Mouse (Mus musculus): ENCODE measurements at regions not wholly inside any gene's neighbourhood (a gene's known extent, or its start where the extent isn't known, plus 50 kb on each side); places are given as distances from the start of the nearest gene placed in this dataset.
A peak's percentile ranks its signal among the peaks of the same experiment; 100 is the strongest.

DNA sequence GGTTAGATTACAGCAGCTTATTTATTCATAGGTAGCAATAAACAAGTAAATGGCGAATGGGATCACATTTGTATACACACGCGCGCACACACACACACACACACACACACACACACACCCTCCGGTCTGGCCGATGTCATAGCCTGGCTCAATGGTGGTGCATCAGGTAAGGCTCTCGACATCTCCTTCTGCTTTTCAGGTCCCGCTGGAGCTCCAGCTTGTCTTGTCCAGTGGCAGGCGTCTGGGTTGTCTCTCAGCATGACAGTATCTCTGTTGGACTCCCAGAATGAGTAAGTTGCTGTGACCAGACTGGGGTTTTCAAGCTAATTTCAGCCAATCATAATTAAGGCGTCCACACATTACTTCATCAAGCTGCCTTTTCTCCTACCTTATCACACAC is 131.8 kb downstream of the 1810013L24Rik start:
- no peaks in the 10 kb centered on the region for H3K27me3 ChIP-seq
- no peak overlapping the region for H3K27ac ChIP-seq
- no peak overlapping the region for H3K4me3 ChIP-seq
- no peak overlapping the region for H3K9ac ChIP-seq
- H3K36me3 ChIP-seq, result no peaks in the 10 kb centered on the region
- WGBS, result 62% methylated on average over 10 of the region's 10 CpGs
- no peak overlapping the region for H3K4me2 ChIP-seq
- ATAC-seq (ENCODE audit: borderline replicate concordance, extremely low read depth, low FRiP score, low TSS enrichment), result no peak
- no peaks in the 10 kb centered on the region for H3K4me1 ChIP-seq
- H3K9me3 ChIP-seq, result no peaks in the 10 kb centered on the region

DNA sequence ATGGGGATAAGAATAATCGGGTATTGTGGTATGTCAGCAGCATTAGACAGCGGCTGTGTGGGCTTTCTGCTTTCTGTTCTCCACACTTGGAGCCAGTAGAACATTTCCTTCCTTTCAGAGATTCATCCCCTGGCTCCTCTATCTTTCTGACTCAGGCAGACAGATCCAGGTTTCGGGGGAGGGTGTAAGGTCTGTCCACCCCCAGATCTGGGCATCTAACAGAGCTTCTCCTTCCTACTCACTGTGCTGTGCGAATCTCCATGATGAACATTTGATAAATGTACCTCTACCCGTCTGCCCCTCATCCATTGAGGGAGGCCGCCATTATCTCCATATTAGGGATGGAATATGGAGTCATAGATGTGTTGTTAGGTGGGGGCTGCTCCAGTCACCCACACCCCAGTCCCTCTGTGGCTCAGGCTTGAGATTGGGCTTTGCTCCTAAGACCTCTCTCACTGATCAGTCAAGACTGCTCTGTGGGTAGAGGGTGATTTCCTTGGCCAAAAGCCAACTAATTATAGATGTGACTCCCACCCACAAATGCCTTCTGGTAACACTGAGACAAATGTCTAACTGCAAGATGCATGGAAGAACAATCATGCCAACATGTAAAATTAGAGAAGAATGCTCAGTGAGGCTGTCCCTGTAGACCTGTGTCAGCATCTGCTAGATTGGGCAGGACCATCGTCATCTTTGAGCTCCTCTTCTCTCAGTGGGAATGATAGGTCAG is 163.8 kb downstream of the 1810013L24Rik start:
- no peaks in the 10 kb centered on the region for H3K27me3 ChIP-seq
- no peak overlapping the region for H3K4me3 ChIP-seq
- no peak overlapping the region for H3K9ac ChIP-seq
- no peaks in the 10 kb centered on the region for H3K36me3 ChIP-seq
- H3K4me1 ChIP-seq, result no peaks in the 10 kb centered on the region
- no peak overlapping the region for H3K27ac ChIP-seq
- 74% methylated on average over 7 of the region's 7 CpGs for WGBS
- ATAC-seq (ENCODE audit: borderline replicate concordance, extremely low read depth, low FRiP score, low TSS enrichment), result no peak
- no peaks in the 10 kb centered on the region for H3K9me3 ChIP-seq
- H3K4me2 ChIP-seq, result no peak overlapping the region

GRCm38 (mm10) chr16:8994521-8994920 is 164.6 kb downstream of the 1810013L24Rik start:
- WGBS, result 90% methylated on average over 1 of the region's 1 CpGs
- H3K9ac ChIP-seq, result no peak overlapping the region
- H3K4me2 ChIP-seq, result no peak overlapping the region
- H3K9me3 ChIP-seq, result no peaks in the 10 kb centered on the region
- no peak overlapping the region for H3K27ac ChIP-seq
- no peaks in the 10 kb centered on the region for H3K27me3 ChIP-seq
- H3K4me3 ChIP-seq, result no peak overlapping the region
- H3K4me1 ChIP-seq, result no peaks in the 10 kb centered on the region
- no peaks in the 10 kb centered on the region for H3K36me3 ChIP-seq
- ATAC-seq (ENCODE audit: borderline replicate concordance, extremely low read depth, low FRiP score, low TSS enrichment), result no peak

GRCm38 (mm10) chr16:8997250-8997649 is 167.3 kb downstream of the 1810013L24Rik start:
- Histone ChIP-seq H3K4me2 (no peak overlapping the region), H3K27me3 (no peaks in the 10 kb centered on the region), H3K9me3 (no peaks in the 10 kb centered on the region), H3K4me1 (no peaks in the 10 kb centered on the region), H3K27ac (no peak overlapping the region), H3K4me3 (no peak overlapping the region), H3K9ac (no peak overlapping the region), H3K36me3 (no peaks in the 10 kb centered on the region)
- no peak for ATAC-seq (ENCODE audit: borderline replicate concordance, extremely low read depth, low FRiP score, low TSS enrichment)
- WGBS, result 72% methylated on average over 5 of the region's 5 CpGs

- no peak overlapping the region for H3K27ac ChIP-seq
- no peak overlapping the region for H3K4me2 ChIP-seq
- H3K9me3 ChIP-seq, result no peaks in the 10 kb centered on the region
- no peaks in the 10 kb centered on the region for H3K27me3 ChIP-seq
- no peak overlapping the region for H3K9ac ChIP-seq
- 27% methylated on average over 6 of the region's 6 CpGs for WGBS
- H3K4me1 ChIP-seq, result no peaks in the 10 kb centered on the region
- H3K4me3 ChIP-seq, result no peak overlapping the region
- peak; percentile 27; the same call in 1 of the 2 replicates for ATAC-seq (ENCODE audit: borderline replicate concordance, extremely low read depth, low FRiP score, low TSS enrichment)
- H3K36me3 ChIP-seq, result no peaks in the 10 kb centered on the region
These were observed 174.1 kb downstream of the 1810013L24Rik start for GRCm38 (mm10) chr16:9004012-9004411.

GRCm38 (mm10) chr16:9005933-9006332 is 176.0 kb downstream of the 1810013L24Rik start:
- no peaks in the 10 kb centered on the region for H3K36me3 ChIP-seq
- no peak overlapping the region for H3K9ac ChIP-seq
- no peak overlapping the region for H3K4me3 ChIP-seq
- no peaks in the 10 kb centered on the region for H3K27me3 ChIP-seq
- ATAC-seq (ENCODE audit: borderline replicate concordance, extremely low read depth, low FRiP score, low TSS enrichment), result no peak
- H3K4me1 ChIP-seq, result no peaks in the 10 kb centered on the region
- H3K4me2 ChIP-seq, result no peak overlapping the region
- H3K9me3 ChIP-seq, result no peaks in the 10 kb centered on the region
- 29% methylated on average over 5 of the region's 5 CpGs for WGBS
- H3K27ac ChIP-seq, result no peak overlapping the region

DNA sequence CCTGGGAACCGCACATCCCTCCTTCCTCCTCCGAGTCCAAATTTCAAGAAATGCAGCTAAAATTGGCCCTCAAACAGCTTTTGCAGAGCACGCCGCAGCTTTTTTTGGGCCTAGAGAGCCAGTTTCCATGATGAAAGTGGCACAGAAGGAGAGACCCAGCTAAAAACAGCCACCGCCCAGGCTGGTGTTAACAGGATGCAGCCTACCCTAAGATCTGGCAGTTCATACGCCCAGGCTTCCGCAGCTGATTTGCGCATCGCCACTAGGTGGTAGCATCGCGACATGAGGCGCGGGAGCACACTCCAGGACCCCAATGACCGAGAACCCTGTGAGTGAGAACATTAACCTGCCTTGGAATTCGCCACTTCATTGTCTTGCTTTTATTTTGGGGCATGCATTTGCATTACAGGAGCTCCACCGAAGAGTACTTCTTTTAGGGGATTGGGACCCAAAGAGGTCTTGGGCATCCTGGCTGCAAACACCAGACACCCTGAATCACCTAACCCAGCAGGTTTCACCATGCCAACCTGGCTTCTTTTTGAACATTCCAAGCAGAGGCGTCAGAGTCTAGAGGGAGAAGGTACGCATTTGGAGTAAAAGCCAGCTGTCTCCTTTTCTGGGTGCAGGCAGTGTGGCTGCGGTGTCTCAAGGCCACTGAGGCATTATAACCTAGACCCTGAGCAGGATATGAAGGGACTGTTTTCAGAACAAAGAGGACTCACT is 179.6 kb downstream of the 1810013L24Rik start:
- no peaks in the 10 kb centered on the region for H3K36me3 ChIP-seq
- H3K9ac ChIP-seq, result no peak overlapping the region
- no peaks in the 10 kb centered on the region for H3K4me1 ChIP-seq
- no peak overlapping the region for H3K27ac ChIP-seq
- H3K4me2 ChIP-seq, result no peak overlapping the region
- H3K4me3 ChIP-seq, result no peak overlapping the region
- WGBS, result 18% methylated on average over 19 of the region's 19 CpGs
- no peaks in the 10 kb centered on the region for H3K27me3 ChIP-seq
- no peaks in the 10 kb centered on the region for H3K9me3 ChIP-seq
- peak; percentile 68; the same call in 1 of the 2 replicates for ATAC-seq (ENCODE audit: borderline replicate concordance, extremely low read depth, low FRiP score, low TSS enrichment)

- Histone ChIP-seq H3K4me3 (no peak overlapping the region), H3K9me3 (no peaks in the 10 kb centered on the region), H3K4me1 (no peaks in the 10 kb centered on the region), H3K36me3 (no peaks in the 10 kb centered on the region), H3K27ac (no peak overlapping the region), H3K9ac (no peak overlapping the region), H3K27me3 (no peaks in the 10 kb centered on the region), H3K4me2 (no peak overlapping the region)
- ATAC-seq (ENCODE audit: borderline replicate concordance, extremely low read depth, low FRiP score, low TSS enrichment), result no peak
- 54% methylated on average over 1 of the region's 1 CpGs for WGBS
These were observed 181.2 kb downstream of the 1810013L24Rik start for GRCm38 (mm10) chr16:9011077-9011476.

GRCm38 (mm10) chr16:9011691-9012090 is 181.8 kb downstream of the 1810013L24Rik start:
- no peaks in the 10 kb centered on the region for H3K4me1 ChIP-seq
- H3K4me2 ChIP-seq, result no peak overlapping the region
- no peak overlapping the region for H3K9ac ChIP-seq
- H3K4me3 ChIP-seq, result no peak overlapping the region
- 73% methylated on average over 4 of the region's 4 CpGs for WGBS
- ATAC-seq (ENCODE audit: borderline replicate concordance, extremely low read depth, low FRiP score, low TSS enrichment), result no peak
- no peak overlapping the region for H3K27ac ChIP-seq
- H3K36me3 ChIP-seq, result no peaks in the 10 kb centered on the region
- no peaks in the 10 kb centered on the region for H3K27me3 ChIP-seq
- no peaks in the 10 kb centered on the region for H3K9me3 ChIP-seq

GRCm38 (mm10) chr16:9016040-9016761 is 186.3 kb downstream of the 1810013L24Rik start:
- Histone ChIP-seq H3K4me1 (no peaks in the 10 kb centered on the region), H3K4me2 (peak overlapping the region; percentile 51), H3K36me3 (no peaks in the 10 kb centered on the region), H3K4me3 (peak overlapping the region; percentile 22), H3K9ac (no peak overlapping the region), H3K9me3 (no peaks in the 10 kb centered on the region), H3K27me3 (no peaks in the 10 kb centered on the region), H3K27ac (peak overlapping the region; percentile 66)
- 46% methylated on average over 13 of the region's 13 CpGs for WGBS
- peak; percentile 44 for ATAC-seq (ENCODE audit: borderline replicate concordance, extremely low read depth, low FRiP score, low TSS enrichment)

DNA sequence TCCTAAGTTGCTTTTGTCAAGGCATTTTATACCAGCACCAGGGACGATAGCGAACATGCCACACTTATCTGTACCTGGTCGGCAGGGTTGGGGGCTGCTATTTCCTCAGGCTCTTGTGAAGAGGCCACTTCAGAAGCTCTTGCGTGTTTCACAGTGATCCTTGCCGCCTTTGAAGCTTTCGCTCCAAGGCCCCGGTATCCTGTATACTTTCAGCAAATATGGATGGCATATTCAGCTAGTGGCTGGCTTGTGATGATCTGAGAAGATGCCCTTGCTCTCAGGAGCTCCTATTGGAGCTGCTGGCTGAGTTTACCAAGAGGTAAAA is 186.8 kb downstream of the 1810013L24Rik start:
- WGBS, result 67% methylated on average over 7 of the region's 7 CpGs
- no peak overlapping the region for H3K4me3 ChIP-seq
- peak; percentile 76 for ATAC-seq (ENCODE audit: borderline replicate concordance, extremely low read depth, low FRiP score, low TSS enrichment)
- peak overlapping the region; percentile 51; the same call in 1 of the 2 replicates for H3K4me2 ChIP-seq
- H3K9me3 ChIP-seq, result no peaks in the 10 kb centered on the region
- no peaks in the 10 kb centered on the region for H3K4me1 ChIP-seq
- no peak overlapping the region for H3K9ac ChIP-seq
- H3K27me3 ChIP-seq, result no peaks in the 10 kb centered on the region
- no peak overlapping the region for H3K27ac ChIP-seq
- no peaks in the 10 kb centered on the region for H3K36me3 ChIP-seq

DNA sequence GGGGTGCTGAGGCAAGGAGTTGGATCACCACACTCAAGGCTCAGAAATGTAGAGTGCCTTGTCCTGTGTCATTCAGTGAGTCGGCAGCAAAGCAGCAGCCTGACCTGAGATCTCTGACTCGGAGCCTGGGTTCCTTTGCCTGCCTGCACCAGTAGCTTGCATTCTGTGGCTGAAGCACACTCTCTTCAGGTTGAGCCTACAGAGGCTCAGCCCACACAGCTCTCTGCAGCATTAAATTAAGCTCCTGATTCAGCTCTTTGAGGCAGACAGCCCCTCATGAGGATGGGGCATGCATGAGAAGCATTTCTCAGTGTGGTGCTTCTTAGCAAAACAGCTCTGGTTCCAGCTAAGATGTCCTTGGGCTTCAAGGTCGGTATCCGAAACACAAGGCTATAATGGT is 200.8 kb downstream of the 1810013L24Rik start:
- Histone ChIP-seq H3K4me1 (no peaks in the 10 kb centered on the region), H3K27ac (no peak overlapping the region), H3K4me3 (no peak overlapping the region), H3K9ac (no peak overlapping the region), H3K4me2 (no peak overlapping the region), H3K27me3 (no peaks in the 10 kb centered on the region), H3K9me3 (no peaks in the 10 kb centered on the region), H3K36me3 (no peaks in the 10 kb centered on the region)
- ATAC-seq (ENCODE audit: borderline replicate concordance, extremely low read depth, low FRiP score, low TSS enrichment), result no peak
- 73% methylated on average over 4 of the region's 4 CpGs for WGBS
